Mouse (Mus musculus): ENCODE measurements around the gene Lrrc27. TPM values are rescaled to one million over a fixed set of nuclear protein-coding genes. Genes with fewer than 3 reads are reported as not detected.
A peak's percentile ranks its signal among the peaks of the same experiment; 100 is the strongest.

Lrrc27 gene
- total RNA-seq, 2 experiments from 2014 or later: 2.5 to 3.6 TPM

GRCm38 (mm10) chr7:139234426-139235188, 21.8 kb downstream of the Lrrc27 start:
- intact Hi-C loops (cut with DNase I): loop anchor here (10.0 kb wide), 1 partner anchor 150 kb away; the partner anchor contains the start of gene Inpp5a
- peak; percentile 39 to 42 for DNase-seq

- intact Hi-C loops (cut with DNase I): loop anchor here (10.0 kb wide), 1 partner anchor 149 kb away; the partner anchor contains the start of gene Inpp5a
- DNase-seq: peak in 1 of 2 experiments; percentile 31
Observed at GRCm38 (mm10) chr7:139235651-139236358, 23.0 kb downstream of the Lrrc27 start.

- no peak for DNase-seq
- intact Hi-C loops (cut with DNase I): loop anchor here (10.0 kb wide), 1 partner anchor 145 kb away; the partner anchor contains the start of gene Inpp5a
Observed at GRCm38 (mm10) chr7:139239432-139239831, 26.6 kb downstream of the Lrrc27 start.

GRCm38 (mm10) chr7:139246086-139246485, 33.3 kb downstream of the Lrrc27 start:
- intact Hi-C loops (cut with DNase I): no loop called here
- no peak for DNase-seq

GRCm38 (mm10) chr7:139246931-139247880, 34.4 kb downstream of the Lrrc27 start:
- intact Hi-C loops (cut with DNase I): no loop called here
- peak in 1 of 2 experiments; percentile 70 for DNase-seq

GRCm38 (mm10) chr7:139247881-139248614, 35.3 kb downstream of the Lrrc27 start, which contains the start of gene Pwwp2b:
TSS of gene Pwwp2b (plus strand) at chr7:139248482.
- intact Hi-C loops (cut with DNase I): no loop called here
- peak; percentile 78 to 80 for DNase-seq

- intact Hi-C loops (cut with DNase I): no loop called here
- DNase-seq: peak in 1 of 2 experiments; percentile 32
Observed at GRCm38 (mm10) chr7:139248615-139249405, 36.0 kb downstream of the Lrrc27 start.

- DNase-seq: no peak
- intact Hi-C loops (cut with DNase I): no loop called here
Observed at GRCm38 (mm10) chr7:139249406-139250210, 36.8 kb downstream of the Lrrc27 start.

GRCm38 (mm10) chr7:139251881-139252301, 39.1 kb downstream of the Lrrc27 start:
- intact Hi-C loops (cut with DNase I): no loop called here
- DNase-seq: peak in 1 of 2 experiments; percentile 51

- intact Hi-C loops (cut with DNase I): no loop called here
- DNase-seq: no peak
Observed at GRCm38 (mm10) chr7:139252566-139252965, 39.8 kb downstream of the Lrrc27 start.

- intact Hi-C loops (cut with DNase I): no loop called here
- no peak for DNase-seq
Observed at GRCm38 (mm10) chr7:139252986-139253385, 40.2 kb downstream of the Lrrc27 start.

- DNase-seq: no peak
- intact Hi-C loops (cut with DNase I): no loop called here
Observed at GRCm38 (mm10) chr7:139253462-139253861, 40.7 kb downstream of the Lrrc27 start.

- intact Hi-C loops (cut with DNase I): no loop called here
- no peak for DNase-seq
Observed at GRCm38 (mm10) chr7:139254626-139255025, 41.8 kb downstream of the Lrrc27 start.

GRCm38 (mm10) chr7:139257752-139258542, 45.2 kb downstream of the Lrrc27 start:
- no peak for DNase-seq
- intact Hi-C loops (cut with DNase I): no loop called here

- intact Hi-C loops (cut with DNase I): no loop called here
- DNase-seq: no peak
Observed at GRCm38 (mm10) chr7:139264337-139264736, 51.5 kb downstream of the Lrrc27 start.

GRCm38 (mm10) chr7:139265634-139266033, 52.8 kb downstream of the Lrrc27 start:
- intact Hi-C loops (cut with DNase I): no loop called here
- no peak for DNase-seq

- intact Hi-C loops (cut with DNase I): no loop called here
- no peak for DNase-seq
Observed at GRCm38 (mm10) chr7:139266431-139266830, 53.6 kb downstream of the Lrrc27 start.
